Mouse (Mus musculus): Measurements from ENCODE around the gene Rps27. TPM values are rescaled to one million over a fixed set of nuclear protein-coding genes. Genes with fewer than 3 reads are reported as not detected.
A peak's percentile ranks its signal among the peaks of the same experiment; 100 is the strongest.

The Rps27 gene
- total and polyA plus RNA-seq, 3 experiments: 2,476 to 6,504 TPM; not detected in 1

- H3K4me3 ChIP-seq (ENCODE audit: control insufficient read depth in 1 of 2, insufficient read depth in 1 of 2, low read depth in 2 of 2, low read length in 2 of 2): peak overlapping the region; percentile 72 to 93
- H3K36me3 ChIP-seq (ENCODE audit: control insufficient read depth in 1 of 2, insufficient read depth in 2 of 2, low read length in 2 of 2): peaks cover 0 to 18% of the 10 kb centered on the region in 2 experiments; a peak in 2 of 4 replicates
- no peak for TF ChIP-seq RCOR1 (IDR thresholded peaks at IDR 0.05; ENCODE audit: low read depth, low read length)
- no peak for TF ChIP-seq CHD2 (IDR thresholded peaks at IDR 0.05; ENCODE audit: low read length)
- TF ChIP-seq KAT2A (conservative IDR thresholded peaks at IDR 0.05; ENCODE audit: low read depth, low read length): no peak
- no peak for TF ChIP-seq MEF2A (IDR thresholded peaks at IDR 0.05; ENCODE audit: extremely low read depth, insufficient replicate concordance, low read depth, low read length, poor library complexity, severe bottlenecking)
- TF ChIP-seq TCF12 (IDR thresholded peaks at IDR 0.05; ENCODE audit: low read depth, low read length): no peak
- TF ChIP-seq ZC3H11A (IDR thresholded peaks at IDR 0.05; ENCODE audit: low read depth, low read length): no peak
- no peak for TF ChIP-seq POLR2AphosphoS5 (IDR thresholded peaks at IDR 0.05; ENCODE audit: borderline replicate concordance, low read depth, low read length)
- TF ChIP-seq TBP (IDR thresholded peaks at IDR 0.05; ENCODE audit: low read depth, low read length): no peak
- TF ChIP-seq EP300 (IDR thresholded peaks at IDR 0.05; ENCODE audit: low read depth in 1 of 2, low read length in 2 of 2): 0 out of 4 replicates have a peak, but pooled peaks of 1 of the 2 experiments have one; percentile 0
- TF ChIP-seq SIN3A (IDR thresholded peaks at IDR 0.05; ENCODE audit: low read length): 0 out of 2 replicates have a peak, but pooled peaks have one; percentile 21
- no peak for TF ChIP-seq HCFC1 (IDR thresholded peaks at IDR 0.05; ENCODE audit: low read depth, low read length)
- no peak for TF ChIP-seq UBTF (IDR thresholded peaks at IDR 0.05; ENCODE audit: borderline replicate concordance, insufficient read depth, low read depth, low read length)
- no peaks in the 10 kb centered on the region for H3K9me3 ChIP-seq (replicated peaks; ENCODE audit: insufficient read depth, low read length)
- peaks cover 21 to 22% of the 10 kb centered on the region in 2 experiments for H3K4me1 ChIP-seq (ENCODE audit: control insufficient read depth in 1 of 2, insufficient read depth in 2 of 2, low read length in 2 of 2)
- no peaks in the 10 kb centered on the region for H3K27me3 ChIP-seq (ENCODE audit: control insufficient read depth in 1 of 2, insufficient read depth in 2 of 2, low read length in 2 of 2)
- H3K9ac ChIP-seq (ENCODE audit: control insufficient read depth, low read depth, low read length, poor library complexity, severe bottlenecking): peak overlapping the region; percentile 76
- peak; percentile 58 for DNase-seq (ENCODE audit: low read depth, low spot score)
- H3K79me2 ChIP-seq (ENCODE audit: control insufficient read depth, insufficient read depth, low read length, poor library complexity): no peaks in the 10 kb centered on the region
- H3K27ac ChIP-seq (ENCODE audit: control insufficient read depth, low read depth, low read length): peak overlapping the region; percentile 19
Measured at GRCm38 (mm10) chr3:90220531-90220951, 7.1 kb upstream of the Rps27 start.

GRCm38 (mm10) chr3:90220088-90220487 is 6.6 kb upstream of the Rps27 start:
- Histone ChIP-seq H3K36me3 (ENCODE audit: control insufficient read depth in 1 of 2, insufficient read depth in 2 of 2, low read length in 2 of 2) (peaks cover 0 to 18% of the 10 kb centered on the region in 2 experiments; a peak in 2 of 4 replicates), H3K9me3 (replicated peaks; ENCODE audit: insufficient read depth, low read length) (no peaks in the 10 kb centered on the region), H3K27me3 (ENCODE audit: control insufficient read depth in 1 of 2, insufficient read depth in 2 of 2, low read length in 2 of 2) (no peaks in the 10 kb centered on the region), H3K27ac (ENCODE audit: control insufficient read depth, low read depth, low read length) (peak overlapping the region; percentile 19), H3K9ac (ENCODE audit: control insufficient read depth, low read depth, low read length, poor library complexity, severe bottlenecking) (peak overlapping the region; percentile 76), H3K4me1 (ENCODE audit: control insufficient read depth in 1 of 2, insufficient read depth in 2 of 2, low read length in 2 of 2) (peaks cover 21 to 22% of the 10 kb centered on the region in 2 experiments), H3K4me3 (ENCODE audit: control insufficient read depth in 1 of 2, insufficient read depth in 1 of 2, low read depth in 2 of 2, low read length in 2 of 2) (peak overlapping the region; percentile 72 to 93), H3K79me2 (ENCODE audit: control insufficient read depth, insufficient read depth, low read length, poor library complexity) (no peaks in the 10 kb centered on the region)
- peak; percentile 91 for DNase-seq (ENCODE audit: low read depth, low spot score)
- TF ChIP-seq TBP (IDR thresholded peaks at IDR 0.05; ENCODE audit: low read depth, low read length) (peak; percentile 65), RCOR1 (IDR thresholded peaks at IDR 0.05; ENCODE audit: low read depth, low read length) (peak; percentile 30; the same call in 1 of the 2 replicates), MYB (IDR thresholded peaks at IDR 0.05; ENCODE audit: low read depth, low read length) (no peak), SIN3A (IDR thresholded peaks at IDR 0.05; ENCODE audit: low read length) (peak; percentile 89), ZMIZ1 (IDR thresholded peaks at IDR 0.05; ENCODE audit: low read depth, low read length) (no peak), ETS1 (IDR thresholded peaks at IDR 0.05; ENCODE audit: low read depth, low read length) (peak; percentile 33; the same call in 1 of the 2 replicates), ZKSCAN1 (IDR thresholded peaks at IDR 0.05; ENCODE audit: low read depth, low read length) (no peak), GATA1 (IDR thresholded peaks at IDR 0.05; ENCODE audit: low read depth, low read length) (peak; percentile 89), MAX (IDR thresholded peaks at IDR 0.05; ENCODE audit: low read length) (peak; percentile 54; the same call in 1 of the 2 replicates), MXI1 (IDR thresholded peaks at IDR 0.05; ENCODE audit: low read depth, low read length) (peak; percentile 69), ELF1 (IDR thresholded peaks at IDR 0.05; ENCODE audit: low read depth, low read length) (0 out of 2 replicates have a peak, but pooled peaks have one; percentile 12), CHD1 (IDR thresholded peaks at IDR 0.05; ENCODE audit: low read depth, low read length) (0 out of 2 replicates have a peak, but pooled peaks have one; percentile 58), MAFK (IDR thresholded peaks at IDR 0.05; ENCODE audit: borderline replicate concordance, low read depth, low read length) (peak; percentile 9; the same call in 1 of the 2 replicates), NELFE (IDR thresholded peaks at IDR 0.05; ENCODE audit: low read depth, low read length) (peak; percentile 15; the same call in 1 of the 2 replicates), CHD2 (IDR thresholded peaks at IDR 0.05; ENCODE audit: low read length) (no peak), USF1 (IDR thresholded peaks at IDR 0.05; ENCODE audit: low read depth, low read length) (no peak), E2F4 (IDR thresholded peaks at IDR 0.05; ENCODE audit: borderline replicate concordance, low read depth, low read length) (no peak), BHLHE40 (IDR thresholded peaks at IDR 0.05; ENCODE audit: borderline replicate concordance, low read depth, low read length) (no peak), TCF12 (IDR thresholded peaks at IDR 0.05; ENCODE audit: low read depth, low read length) (no peak; the same call in 1 of the 2 replicates), TAL1 (IDR thresholded peaks at IDR 0.05; ENCODE audit: low read length) (no peak), GABPA (IDR thresholded peaks at IDR 0.05; ENCODE audit: low read depth, low read length) (no peak), POLR2A (IDR thresholded peaks at IDR 0.05; ENCODE audit: control insufficient read depth in 1 of 2, insufficient read depth in 1 of 2, low read depth in 1 of 2, low read length in 2 of 2, poor library complexity in 1 of 2) (no peak), SMC3 (IDR thresholded peaks at IDR 0.05; ENCODE audit: low read depth, low read length) (peak; percentile 92), UBTF (IDR thresholded peaks at IDR 0.05; ENCODE audit: borderline replicate concordance, insufficient read depth, low read depth, low read length) (no peak)

Data from MEL (cell line).